Mouse (Mus musculus): ENCODE measurements at regions not wholly inside any gene's neighbourhood (a gene's known extent, or its start where the extent isn't known, plus 50 kb on each side); places are given as distances from the start of the nearest gene placed in this dataset.
A peak's percentile ranks its signal among the peaks of the same experiment; 100 is the strongest.

- no peaks in the 10 kb centered on the region for H3K4me1 ChIP-seq (ENCODE audit: insufficient read depth)
- no peaks in the 10 kb centered on the region for H3K36me3 ChIP-seq (ENCODE audit: insufficient read depth)
- H3K4me2 ChIP-seq (ENCODE audit: low read depth), result no peak overlapping the region
- H3K27me3 ChIP-seq (ENCODE audit: insufficient read depth, low read length), result peaks cover 4% of the 10 kb centered on the region; the same call in 1 of the 2 replicates
- no peak for TF ChIP-seq CTCF (IDR thresholded peaks at IDR 0.05; ENCODE audit: low read depth)
- H3K9ac ChIP-seq, result no peak overlapping the region
- no peak for ATAC-seq
- 91% methylated on average over 6 of the region's 6 CpGs for whole genome bisulfite sequencing
- H3K9me3 ChIP-seq (ENCODE audit: low read length), result no peaks in the 10 kb centered on the region
- no peak overlapping the region for H3K4me3 ChIP-seq (ENCODE audit: low read depth, low read length)
- no peak for DNase-seq
- no peak overlapping the region for H3K27ac ChIP-seq (ENCODE audit: low read depth, low read length)
Observed at GRCm38 (mm10) chr17:67569865-67570264, 62.7 kb downstream of the Lrrc30 start.

GRCm38 (mm10) chr17:67566216-67566615 lies 66.3 kb downstream of the Lrrc30 start:
- H3K4me3 ChIP-seq (ENCODE audit: low read depth, low read length), result no peak overlapping the region
- 89% methylated on average over 11 of the region's 11 CpGs for WGBS
- no peak for TF ChIP-seq CTCF (IDR thresholded peaks at IDR 0.05; ENCODE audit: low read depth)
- no peak overlapping the region for H3K9ac ChIP-seq
- H3K36me3 ChIP-seq (ENCODE audit: insufficient read depth), result no peaks in the 10 kb centered on the region
- DNase-seq (no peak), ATAC-seq (no peak)
- H3K4me1 ChIP-seq (ENCODE audit: insufficient read depth), result no peaks in the 10 kb centered on the region
- H3K4me2 ChIP-seq (ENCODE audit: low read depth), result no peak overlapping the region
- H3K27ac ChIP-seq (ENCODE audit: low read depth, low read length), result no peak overlapping the region
- no peaks in the 10 kb centered on the region for H3K9me3 ChIP-seq (ENCODE audit: low read length)
- peaks cover 4% of the 10 kb centered on the region; the same call in 1 of the 2 replicates for H3K27me3 ChIP-seq (ENCODE audit: insufficient read depth, low read length)

GRCm38 (mm10) chr17:67565746-67566145 lies 66.8 kb downstream of the Lrrc30 start:
- Histone ChIP-seq H3K9me3 (ENCODE audit: low read length) (no peaks in the 10 kb centered on the region), H3K4me2 (ENCODE audit: low read depth) (no peak overlapping the region), H3K9ac (no peak overlapping the region), H3K4me1 (ENCODE audit: insufficient read depth) (no peaks in the 10 kb centered on the region), H3K4me3 (ENCODE audit: low read depth, low read length) (no peak overlapping the region), H3K27ac (ENCODE audit: low read depth, low read length) (no peak overlapping the region), H3K36me3 (ENCODE audit: insufficient read depth) (no peaks in the 10 kb centered on the region), H3K27me3 (ENCODE audit: insufficient read depth, low read length) (peaks cover 4% of the 10 kb centered on the region; the same call in 1 of the 2 replicates)
- no peak for DNase-seq
- WGBS, result 44% methylated on average over 3 of the region's 3 CpGs
- ATAC-seq, result no peak
- no peak for TF ChIP-seq CTCF (IDR thresholded peaks at IDR 0.05; ENCODE audit: low read depth)

- H3K36me3 ChIP-seq (ENCODE audit: insufficient read depth), result no peaks in the 10 kb centered on the region
- peaks cover 2% of the 10 kb centered on the region; the same call in 1 of the 2 replicates for H3K27me3 ChIP-seq (ENCODE audit: insufficient read depth, low read length)
- H3K4me3 ChIP-seq (ENCODE audit: low read depth, low read length), result no peak overlapping the region
- DNase-seq, result no peak
- WGBS, result 64% methylated on average over 3 of the region's 3 CpGs
- no peak overlapping the region for H3K9ac ChIP-seq
- no peak overlapping the region for H3K27ac ChIP-seq (ENCODE audit: low read depth, low read length)
- H3K4me2 ChIP-seq (ENCODE audit: low read depth), result no peak overlapping the region
- H3K4me1 ChIP-seq (ENCODE audit: insufficient read depth), result no peaks in the 10 kb centered on the region
- no peak for ATAC-seq
- H3K9me3 ChIP-seq (ENCODE audit: low read length), result no peaks in the 10 kb centered on the region
- TF ChIP-seq CTCF (IDR thresholded peaks at IDR 0.05; ENCODE audit: low read depth), result no peak
Observed at GRCm38 (mm10) chr17:67564845-67565244, 67.7 kb downstream of the Lrrc30 start.

GRCm38 (mm10) chr17:67563036-67563435 lies 69.5 kb downstream of the Lrrc30 start:
- no peak for TF ChIP-seq CTCF (IDR thresholded peaks at IDR 0.05; ENCODE audit: low read depth)
- no peaks in the 10 kb centered on the region for H3K36me3 ChIP-seq (ENCODE audit: insufficient read depth)
- H3K9me3 ChIP-seq (ENCODE audit: low read length), result no peaks in the 10 kb centered on the region
- H3K9ac ChIP-seq, result no peak overlapping the region
- H3K27me3 ChIP-seq (ENCODE audit: insufficient read depth, low read length), result no peaks in the 10 kb centered on the region; the same call in 1 of the 2 replicates
- WGBS, result 33% methylated on average over 7 of the region's 7 CpGs
- H3K27ac ChIP-seq (ENCODE audit: low read depth, low read length), result no peak overlapping the region
- peak; percentile 57 for DNase-seq
- no peak overlapping the region for H3K4me2 ChIP-seq (ENCODE audit: low read depth)
- H3K4me3 ChIP-seq (ENCODE audit: low read depth, low read length), result no peak overlapping the region
- ATAC-seq, result peak; percentile 48; the same call in 1 of the 2 replicates
- H3K4me1 ChIP-seq (ENCODE audit: insufficient read depth), result no peaks in the 10 kb centered on the region

GRCm38 (mm10) chr17:67561802-67562201 lies 70.7 kb downstream of the Lrrc30 start:
- ATAC-seq, result no peak
- H3K9me3 ChIP-seq (ENCODE audit: low read length), result no peaks in the 10 kb centered on the region
- H3K9ac ChIP-seq, result no peak overlapping the region
- H3K27me3 ChIP-seq (ENCODE audit: insufficient read depth, low read length), result no peaks in the 10 kb centered on the region
- H3K4me2 ChIP-seq (ENCODE audit: low read depth), result no peak overlapping the region
- no peak for TF ChIP-seq CTCF (IDR thresholded peaks at IDR 0.05; ENCODE audit: low read depth)
- DNase-seq, result no peak
- 70% methylated on average over 4 of the region's 4 CpGs for WGBS
- no peaks in the 10 kb centered on the region for H3K36me3 ChIP-seq (ENCODE audit: insufficient read depth)
- H3K4me3 ChIP-seq (ENCODE audit: low read depth, low read length), result no peak overlapping the region
- no peak overlapping the region for H3K27ac ChIP-seq (ENCODE audit: low read depth, low read length)
- no peaks in the 10 kb centered on the region for H3K4me1 ChIP-seq (ENCODE audit: insufficient read depth)

- H3K27ac ChIP-seq (ENCODE audit: low read depth, low read length), result no peak overlapping the region
- ATAC-seq, result no peak
- WGBS, result 57% methylated on average over 7 of the region's 7 CpGs
- no peaks in the 10 kb centered on the region for H3K9me3 ChIP-seq (ENCODE audit: low read length)
- H3K4me1 ChIP-seq (ENCODE audit: insufficient read depth), result no peaks in the 10 kb centered on the region
- TF ChIP-seq CTCF (IDR thresholded peaks at IDR 0.05; ENCODE audit: low read depth), result no peak
- no peak overlapping the region for H3K4me2 ChIP-seq (ENCODE audit: low read depth)
- no peaks in the 10 kb centered on the region for H3K27me3 ChIP-seq (ENCODE audit: insufficient read depth, low read length)
- no peak overlapping the region for H3K9ac ChIP-seq
- no peaks in the 10 kb centered on the region for H3K36me3 ChIP-seq (ENCODE audit: insufficient read depth)
- no peak for DNase-seq
- no peak overlapping the region for H3K4me3 ChIP-seq (ENCODE audit: low read depth, low read length)
Observed at GRCm38 (mm10) chr17:67557351-67557870, 75.1 kb downstream of the Lrrc30 start.

All from forebrain, postnatal 0 days (tissue).